Mouse (Mus musculus): ENCODE results near the gene Atp7b.

GRCm38 (mm10) chr8:22022244-22022643, 37.9 kb downstream of the Atp7b start:
- TF ChIP-seq POLR2A (IDR thresholded peaks at IDR 0.05; ENCODE audit: borderline replicate concordance, extremely low read depth, low read depth, low read length) (no peak), CTCF (IDR thresholded peaks at IDR 0.05; ENCODE audit: insufficient read depth, low read length) (no peak)

Data from lung, adult 2 months (tissue).